Mouse (Mus musculus): Measurements from ENCODE around the gene P2rx7. TPM values are rescaled to one million over a fixed set of nuclear protein-coding genes. Genes with fewer than 3 reads are reported as not detected.

P2rx7 gene
- total and polyA plus RNA-seq, 2 experiments from 2014 or later = 7.3 to 16.2 TPM

DNA sequence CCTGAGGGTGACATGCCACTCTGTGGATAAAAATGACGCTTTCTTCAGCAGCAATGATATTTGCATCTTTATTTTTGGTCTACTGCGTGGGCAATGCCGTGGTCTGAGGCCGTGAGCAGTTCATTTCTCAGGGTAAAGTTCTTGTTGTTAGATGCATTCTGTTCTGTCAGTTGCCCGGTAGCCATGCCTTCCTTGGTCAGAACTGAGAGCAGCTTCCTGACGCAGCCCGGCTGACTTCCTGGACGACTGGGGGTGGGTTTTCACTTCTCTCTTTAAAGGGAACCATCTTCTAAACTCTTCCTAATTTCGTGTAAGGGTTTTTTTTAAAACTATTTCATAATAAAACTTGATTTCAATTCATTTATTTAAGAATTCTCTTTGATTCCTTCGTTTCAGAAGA, 40.2 kb downstream of the P2rx7 start:
- Histone ChIP-seq H3K27me3 (ENCODE audit: insufficient read depth, low read length) (no peaks in the 10 kb centered on the region), H3K27ac (no peak overlapping the region), H3K9me3 (ENCODE audit: low read length) (no peaks in the 10 kb centered on the region), H3K4me3 (ENCODE audit: low read length) (no peak overlapping the region), H3K4me1 (ENCODE audit: insufficient read depth, low read length) (no peaks in the 10 kb centered on the region), H3K36me3 (ENCODE audit: insufficient read depth, low read length) (no peaks in the 10 kb centered on the region), H3K4me2 (ENCODE audit: low read depth, low read length) (no peak overlapping the region), H3K9ac (replicated peaks; ENCODE audit: low read length) (no peak overlapping the region)
- DNase-seq (ENCODE audit: low spot score) = no peak
- WGBS = 83% methylated on average over 10 of the region's 10 CpGs
- no peak for TF ChIP-seq CTCF (IDR thresholded peaks at IDR 0.05; ENCODE audit: low read depth)
- no peak for ATAC-seq

DNA sequence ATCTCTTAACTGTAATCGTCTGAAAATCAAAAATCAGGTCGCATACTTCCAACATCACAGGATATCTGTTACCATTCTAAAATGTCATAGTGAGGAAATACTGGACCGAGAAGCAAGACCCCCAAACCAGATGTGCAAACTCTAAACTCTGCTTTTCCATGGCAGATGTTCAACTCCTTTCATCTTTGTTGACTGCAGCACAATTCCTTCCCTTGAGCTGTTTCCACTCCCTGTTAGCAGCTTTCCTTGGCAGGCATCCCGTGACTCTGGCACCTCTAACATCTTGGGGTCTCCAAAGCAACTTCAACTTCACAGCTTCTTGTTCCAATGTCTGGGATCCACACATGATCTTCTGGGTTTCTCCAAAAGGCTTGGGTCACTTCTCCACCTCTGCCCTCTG, 43.7 kb downstream of the P2rx7 start:
- Histone ChIP-seq H3K36me3 (ENCODE audit: insufficient read depth, low read length) (no peaks in the 10 kb centered on the region), H3K9ac (replicated peaks; ENCODE audit: low read length) (no peak overlapping the region), H3K4me1 (ENCODE audit: insufficient read depth, low read length) (no peaks in the 10 kb centered on the region; the same call in 1 of the 2 replicates), H3K4me2 (ENCODE audit: low read depth, low read length) (no peak overlapping the region), H3K27me3 (ENCODE audit: insufficient read depth, low read length) (no peaks in the 10 kb centered on the region), H3K9me3 (ENCODE audit: low read length) (no peaks in the 10 kb centered on the region), H3K27ac (no peak overlapping the region), H3K4me3 (ENCODE audit: low read length) (no peak overlapping the region)
- DNase-seq (ENCODE audit: low spot score) = no peak
- ATAC-seq = no peak
- WGBS = 85% methylated on average over 4 of the region's 4 CpGs
- TF ChIP-seq CTCF (IDR thresholded peaks at IDR 0.05; ENCODE audit: low read depth) = no peak

DNA sequence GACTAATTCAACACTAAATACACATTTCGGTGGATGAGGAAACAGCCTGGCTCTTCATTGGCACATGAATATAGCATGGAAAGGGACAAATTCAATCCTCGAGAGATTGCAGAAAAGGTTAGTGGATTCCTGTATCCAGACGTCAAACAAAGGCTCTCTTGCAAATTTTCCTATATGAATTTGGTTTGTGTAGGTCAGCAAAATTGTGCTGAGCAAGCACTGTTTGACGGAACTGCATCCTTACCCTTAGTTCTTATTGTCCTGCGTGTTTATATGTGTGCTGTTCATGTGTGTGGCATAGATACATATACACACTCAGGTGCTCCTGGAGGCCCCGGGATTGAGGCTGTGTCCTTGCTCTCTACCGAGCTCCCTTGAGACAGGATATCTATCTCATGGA, 45.4 kb downstream of the P2rx7 start:
- 85% methylated on average over 7 of the region's 7 CpGs for WGBS
- no peak overlapping the region for H3K4me2 ChIP-seq (ENCODE audit: low read depth, low read length)
- H3K27ac ChIP-seq = no peak overlapping the region
- no peak overlapping the region for H3K9ac ChIP-seq (replicated peaks; ENCODE audit: low read length)
- no peak for ATAC-seq
- no peaks in the 10 kb centered on the region for H3K9me3 ChIP-seq (ENCODE audit: low read length)
- H3K4me3 ChIP-seq (ENCODE audit: low read length) = no peak overlapping the region
- TF ChIP-seq CTCF (IDR thresholded peaks at IDR 0.05; ENCODE audit: low read depth) = no peak
- no peaks in the 10 kb centered on the region for H3K36me3 ChIP-seq (ENCODE audit: insufficient read depth, low read length)
- DNase-seq (ENCODE audit: low spot score) = no peak
- H3K4me1 ChIP-seq (ENCODE audit: insufficient read depth, low read length) = peaks cover 4% of the 10 kb centered on the region; the same call in 1 of the 2 replicates
- H3K27me3 ChIP-seq (ENCODE audit: insufficient read depth, low read length) = no peaks in the 10 kb centered on the region

DNA sequence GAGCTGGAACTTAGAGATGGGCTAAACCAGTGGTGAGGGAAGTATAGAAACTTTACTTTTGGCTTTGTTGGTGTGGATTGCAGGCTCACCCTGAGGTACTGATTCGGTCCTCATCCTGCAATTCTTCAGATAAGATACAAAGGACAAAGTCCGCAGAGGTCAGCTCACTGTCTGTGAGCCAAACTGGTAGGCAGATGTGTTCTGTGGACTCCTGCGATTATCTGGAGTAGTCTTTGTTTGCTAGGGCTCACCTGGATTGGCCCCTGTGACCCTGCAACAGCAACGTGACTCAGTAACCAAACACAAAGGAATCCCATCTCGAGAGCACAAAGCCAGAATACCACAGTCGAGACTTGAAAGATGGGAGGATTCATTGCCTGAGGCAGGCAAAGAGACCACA, 46.8 kb downstream of the P2rx7 start:
- ATAC-seq = no peak
- Histone ChIP-seq H3K36me3 (ENCODE audit: insufficient read depth, low read length) (no peaks in the 10 kb centered on the region), H3K4me2 (ENCODE audit: low read depth, low read length) (no peak overlapping the region), H3K4me1 (ENCODE audit: insufficient read depth, low read length) (peaks cover 4% of the 10 kb centered on the region; the same call in 1 of the 2 replicates), H3K9ac (replicated peaks; ENCODE audit: low read length) (no peak overlapping the region), H3K27me3 (ENCODE audit: insufficient read depth, low read length) (no peaks in the 10 kb centered on the region), H3K9me3 (ENCODE audit: low read length) (no peaks in the 10 kb centered on the region), H3K27ac (no peak overlapping the region), H3K4me3 (ENCODE audit: low read length) (no peak overlapping the region)
- WGBS = 50% methylated on average over 6 of the region's 6 CpGs
- no peak for DNase-seq (ENCODE audit: low spot score)
- no peak for TF ChIP-seq CTCF (IDR thresholded peaks at IDR 0.05; ENCODE audit: low read depth)

DNA sequence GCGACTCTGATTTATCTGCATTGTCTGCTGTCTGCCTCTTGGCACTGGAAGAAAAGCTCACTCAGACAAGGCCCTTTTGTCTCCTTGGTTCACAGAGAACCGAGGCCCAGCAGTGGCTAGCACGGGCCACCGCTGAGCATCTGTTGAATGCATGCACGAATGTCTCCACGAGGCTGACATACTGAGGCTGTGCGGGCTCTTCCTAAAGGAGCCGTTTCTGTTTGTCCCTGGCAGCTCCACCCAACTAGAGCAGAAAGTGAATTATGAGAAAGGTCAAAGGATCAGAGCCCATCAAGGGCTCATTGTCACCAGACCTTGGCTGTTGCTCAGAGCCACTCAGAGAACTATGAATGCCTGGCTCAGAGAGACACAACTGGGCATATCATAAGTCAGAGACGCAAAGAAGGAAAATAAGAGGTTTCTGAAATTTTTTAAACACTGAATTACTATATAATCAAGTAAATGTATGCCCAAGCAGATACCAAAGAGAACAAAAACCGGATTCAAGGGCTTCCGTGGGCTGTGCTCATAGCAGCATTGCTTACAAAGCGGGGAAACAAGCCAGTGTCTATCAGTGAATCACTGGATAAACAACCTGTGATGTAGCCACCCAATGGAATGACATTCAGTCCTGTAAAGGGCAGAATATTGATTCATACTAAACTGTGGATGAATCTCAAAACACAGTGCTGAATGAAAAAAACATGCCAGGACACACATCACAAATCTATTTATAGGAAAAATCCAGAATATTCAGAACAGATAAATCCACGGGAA, 49.9 kb downstream of the P2rx7 start:
- 16% methylated on average over 13 of the region's 13 CpGs for WGBS
- ATAC-seq = peak; percentile 95

DNA sequence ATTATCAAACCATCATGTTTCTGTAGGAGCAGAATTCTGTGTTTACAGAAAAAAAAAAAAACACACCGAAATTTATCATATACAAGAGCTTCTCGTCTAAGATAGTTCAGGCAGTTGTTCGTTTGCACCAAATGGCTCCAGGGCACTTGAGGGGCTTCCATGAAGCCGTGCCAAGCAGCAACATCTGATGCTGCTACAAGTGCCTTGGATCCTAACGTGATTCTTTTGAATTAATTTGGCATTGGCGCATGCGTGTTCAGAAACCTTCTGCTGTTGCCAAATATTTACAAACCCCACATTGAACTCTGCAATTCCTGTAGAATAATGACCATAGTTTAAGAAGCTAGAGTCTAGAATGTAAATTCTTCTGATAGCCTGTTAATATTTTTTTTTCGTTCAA, 51.8 kb downstream of the P2rx7 start:
- no peak for TF ChIP-seq CTCF (IDR thresholded peaks at IDR 0.05; ENCODE audit: low read depth)
- Histone ChIP-seq H3K36me3 (ENCODE audit: insufficient read depth, low read length) (no peaks in the 10 kb centered on the region), H3K4me2 (ENCODE audit: low read depth, low read length) (no peak overlapping the region), H3K4me3 (ENCODE audit: low read length) (no peak overlapping the region), H3K27me3 (ENCODE audit: insufficient read depth, low read length) (no peaks in the 10 kb centered on the region), H3K9ac (replicated peaks; ENCODE audit: low read length) (no peak overlapping the region), H3K27ac (no peak overlapping the region), H3K4me1 (ENCODE audit: insufficient read depth, low read length) (peaks cover 4% of the 10 kb centered on the region; the same call in 1 of the 2 replicates), H3K9me3 (ENCODE audit: low read length) (no peaks in the 10 kb centered on the region)
- DNase-seq (ENCODE audit: low spot score) (peak; percentile 78), ATAC-seq (no peak)
- WGBS = 39% methylated on average over 8 of the region's 8 CpGs

More for the DNA sequence above, 49.9 kb downstream of the P2rx7 start:
- peak; percentile 77 for DNase-seq (ENCODE audit: low spot score)
- Histone ChIP-seq H3K4me2 (ENCODE audit: low read depth, low read length) (no peak overlapping the region), H3K9me3 (ENCODE audit: low read length) (no peaks in the 10 kb centered on the region), H3K36me3 (ENCODE audit: insufficient read depth, low read length) (no peaks in the 10 kb centered on the region), H3K4me1 (ENCODE audit: insufficient read depth, low read length) (peaks cover 4% of the 10 kb centered on the region; the same call in 1 of the 2 replicates), H3K9ac (replicated peaks; ENCODE audit: low read length) (no peak overlapping the region), H3K27me3 (ENCODE audit: insufficient read depth, low read length) (no peaks in the 10 kb centered on the region), H3K27ac (peak overlapping the region; percentile 61), H3K4me3 (ENCODE audit: low read length) (no peak overlapping the region)
- TF ChIP-seq CTCF (IDR thresholded peaks at IDR 0.05; ENCODE audit: low read depth) = no peak

DNA sequence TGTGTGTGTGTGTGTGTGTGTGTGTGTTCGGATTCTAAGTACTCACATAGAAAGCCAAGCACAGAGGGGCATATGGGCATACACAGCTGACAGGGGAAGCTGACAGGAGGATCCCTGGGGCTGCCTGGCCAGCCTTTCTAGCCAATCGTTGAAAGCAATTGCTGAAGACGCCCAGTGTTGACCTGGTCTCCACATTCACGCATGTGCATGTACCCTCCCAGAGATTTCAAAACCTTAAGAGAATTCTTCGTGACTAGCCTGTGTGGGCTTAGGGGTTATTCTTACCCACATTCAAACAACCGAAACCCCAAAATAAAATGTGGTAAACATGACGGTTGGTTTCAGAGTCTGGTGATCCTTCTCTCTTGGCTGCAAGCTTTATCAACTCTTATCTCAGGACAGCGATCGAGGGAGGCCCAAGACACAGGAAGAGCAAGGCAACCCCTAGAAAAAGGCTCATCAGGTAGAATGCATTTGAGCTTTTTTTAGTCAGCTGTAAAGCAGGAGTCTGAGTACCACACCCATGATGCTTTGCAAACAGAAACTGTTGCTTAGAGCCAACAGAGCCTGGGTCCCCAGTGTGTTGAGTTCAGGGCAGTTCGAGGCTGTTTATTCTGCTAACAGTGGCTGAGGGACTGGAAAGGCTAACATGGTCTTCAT, 54.5 kb downstream of the P2rx7 start:
- TF ChIP-seq CTCF (IDR thresholded peaks at IDR 0.05; ENCODE audit: low read depth) = no peak
- WGBS = 76% methylated on average over 10 of the region's 10 CpGs

More for the DNA sequence above, 54.5 kb downstream of the P2rx7 start:
- Histone ChIP-seq H3K4me3 (ENCODE audit: low read length) (no peak overlapping the region), H3K4me1 (ENCODE audit: insufficient read depth, low read length) (no peaks in the 10 kb centered on the region), H3K36me3 (ENCODE audit: insufficient read depth, low read length) (no peaks in the 10 kb centered on the region), H3K9me3 (ENCODE audit: low read length) (no peaks in the 10 kb centered on the region), H3K9ac (replicated peaks; ENCODE audit: low read length) (no peak overlapping the region), H3K27ac (no peak overlapping the region), H3K4me2 (ENCODE audit: low read depth, low read length) (no peak overlapping the region), H3K27me3 (ENCODE audit: insufficient read depth, low read length) (no peaks in the 10 kb centered on the region)
- DNase-seq (ENCODE audit: low spot score) (no peak), ATAC-seq (no peak)
